Mouse (Mus musculus) forebrain, postnatal 0 days (tissue): Measurements from ENCODE around the gene Plxnb2. TPM values are rescaled to one million over a fixed set of nuclear protein-coding genes. Genes with fewer than 3 reads are reported as not detected.
A peak's percentile ranks its signal among the peaks of the same experiment; 100 is the strongest.

ENCODE experiments used
- ATAC-seq: fragments of 200-750 bp; cut with Nextera tagmentation; 2 replicates; pipeline ENCODE4 v1.8.0; 2017; ENCODE audit warnings: mild to moderate bottlenecking, moderate library complexity
- DNase-seq: peaks from one replicate; pipeline ENCODE4 v3.0.0-alpha.2; 2015
- H3K27ac ChIP-seq: fragments of 300-500 bp; sonication (generic); 2 replicates; pipeline ENCODE4 v1.5.1; 2014; ENCODE audit warnings: low read depth, mild to moderate bottlenecking, antibody characterized with exemption, low read length, moderate library complexity, mixed read lengths
- H3K27me3 ChIP-seq: fragments of 300-500 bp; sonication (generic); 2 replicates; pipeline ENCODE4 v1.6.1; 2014; ENCODE audit warnings: mild to moderate bottlenecking, low read length, mixed read lengths; ENCODE audit not compliant: insufficient read depth
- H3K36me3 ChIP-seq: fragments of 300-500 bp; sonication (generic); 2 replicates; pipeline ENCODE4 v1.6.1; 2014; ENCODE audit warnings: mild to moderate bottlenecking, moderate library complexity; ENCODE audit not compliant: insufficient read depth
- H3K4me1 ChIP-seq: fragments of 300-500 bp; sonication (generic); 2 replicates; pipeline ENCODE4 v1.6.1; 2014; ENCODE audit warnings: antibody characterized with exemption; ENCODE audit not compliant: insufficient read depth
- H3K4me2 ChIP-seq: fragments of 300-500 bp; sonication (generic); 2 replicates; pipeline ENCODE4 v1.6.1; 2014; ENCODE audit warnings: low read depth, mild to moderate bottlenecking, moderate library complexity
- H3K4me3 ChIP-seq: fragments of 300-500 bp; sonication (generic); 2 replicates; pipeline ENCODE4 v1.5.1; 2014; ENCODE audit warnings: low read depth, low read length, mixed read lengths
- H3K9ac ChIP-seq: fragments of 300-500 bp; sonication (generic); 2 replicates; pipeline ENCODE4 v1.6.1; 2014; ENCODE audit warnings: mild to moderate bottlenecking
- H3K9me3 ChIP-seq: fragments of 300-500 bp; sonication (generic); 2 replicates; pipeline ENCODE4 v1.6.1; 2016; ENCODE audit warnings: low read length
- CTCF ChIP-seq: sonication (generic); IDR thresholded peaks from 2 replicates; pipeline ENCODE4 v1.5.1; 2016; ENCODE audit warnings: antibody characterized with exemption, control low read depth, low read depth
- WGBS: fragments of 180-500 bp; shearing (Covaris S2); extraction: QIAGEN DNeasy Blood & Tissue Kit; methylation state at CpG from one replicate; pipeline ENCODE4 v1.1.7; 2014; 5-methylcytosine and 5-hydroxymethylcytosine counted together
- polyA plus RNA-seq: library from polyadenylated mRNA; unstranded; fragments of >200 nt; fragmentation: Nextera tagmentation; extraction: Ambion mirVana; gene quantifications from 2 replicates; pipeline ENCODE4 v1.2.1, GENCODE M21; 2015
- total RNA-seq: library from RNA; depleted of rRNA; stranded (reverse); fragments of >200 nt; gene quantifications from 2 replicates; pipeline ENCODE4 v1.2.3, GENCODE M21; 2014

Plxnb2 gene
- total and polyA plus RNA-seq, 2 experiments from 2014 or later: 52.8 to 138 TPM

DNA sequence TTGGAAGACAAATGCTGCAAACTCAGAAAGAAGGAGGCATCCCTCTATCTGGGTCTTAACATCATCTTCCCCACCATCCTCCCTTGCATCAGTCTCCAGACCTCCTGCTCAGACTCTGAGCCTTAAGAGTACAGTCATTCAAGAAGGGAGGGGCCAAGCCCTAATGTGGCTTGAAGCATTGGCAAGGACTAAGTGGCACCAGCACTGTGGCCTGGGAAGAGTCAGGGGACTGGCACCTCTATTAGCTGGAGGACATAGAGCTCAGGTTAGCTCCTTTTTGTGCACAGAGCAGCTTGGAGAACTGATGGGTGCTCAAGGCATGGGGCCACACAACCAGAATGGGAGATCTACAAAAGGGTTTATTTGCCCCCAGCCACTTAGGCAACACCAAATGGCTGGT is 50.3 kb downstream of the Plxnb2 start:
- ATAC-seq (no peak), DNase-seq (no peak)
- no peaks in the 10 kb centered on the region for H3K27me3 ChIP-seq
- H3K4me2 ChIP-seq: no peak overlapping the region
- H3K4me1 ChIP-seq: peaks cover 7% of the 10 kb centered on the region; the same call in 1 of the 2 replicates
- H3K9ac ChIP-seq: no peak overlapping the region
- no peak overlapping the region for H3K4me3 ChIP-seq
- peaks cover 8% of the 10 kb centered on the region; the same call in 1 of the 2 replicates for H3K36me3 ChIP-seq
- no peak for TF ChIP-seq CTCF
- no peak overlapping the region for H3K27ac ChIP-seq
- H3K9me3 ChIP-seq: no peaks in the 10 kb centered on the region

DNA sequence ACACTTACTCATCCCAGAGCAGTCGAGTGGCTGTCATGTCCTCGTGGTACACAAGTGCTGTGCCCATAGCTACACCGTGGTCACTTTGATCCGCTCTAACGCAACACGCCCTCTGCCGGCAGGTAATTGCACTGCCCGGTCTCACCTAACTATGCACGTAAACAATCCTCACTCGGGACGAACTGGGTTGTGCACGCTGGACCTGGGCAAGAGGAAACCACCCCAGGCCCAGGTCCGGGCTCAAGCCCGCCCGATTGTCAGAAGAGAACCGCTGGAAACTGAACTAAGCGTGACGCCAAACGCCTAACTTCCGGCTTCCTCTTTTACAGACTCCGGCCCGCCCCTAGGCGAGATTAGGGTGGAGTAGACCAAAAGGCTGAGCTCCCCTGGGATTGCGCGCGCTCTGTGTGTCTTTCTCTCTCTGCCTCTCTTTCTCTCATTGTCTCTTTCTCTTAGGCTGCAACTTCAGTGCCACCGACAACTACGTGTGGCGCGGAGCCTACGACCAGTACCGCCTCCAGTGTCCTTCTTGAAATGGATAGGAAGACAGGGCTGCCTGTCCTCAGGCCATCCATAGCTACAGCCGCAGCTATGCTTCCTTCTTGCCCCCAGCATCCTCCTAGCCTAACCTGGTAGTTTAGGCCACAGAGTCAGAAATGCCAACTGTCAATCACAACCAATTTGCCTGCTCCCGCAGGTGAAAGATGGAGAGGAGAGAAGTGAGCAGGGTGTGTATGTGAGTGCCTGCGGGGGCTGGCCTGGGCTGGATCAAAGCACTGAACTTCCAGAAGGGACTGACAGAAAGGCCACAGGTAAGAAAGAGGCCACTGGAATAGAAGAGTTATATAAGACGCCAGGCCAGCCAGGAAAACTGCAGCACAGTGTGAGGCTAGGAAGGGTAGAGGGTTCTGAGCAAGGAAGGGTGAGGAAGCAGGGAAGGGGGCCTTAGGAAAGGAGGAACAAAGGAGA is 51.9 kb downstream of the Plxnb2 start, which contains the start of gene Hdac10:
Hdac10 (minus strand) TSS at position 319 of the 969 bp plus-strand sequence.
- Histone ChIP-seq H3K9me3 (no peaks in the 10 kb centered on the region), H3K4me3 (peak within 1 kb of the TSS; percentile 47), H3K4me2 (peak within 1 kb of the TSS; percentile 84), H3K4me1 (peaks cover 10% of the 10 kb centered on the region), H3K27ac (peak within 1 kb of the TSS; percentile 70), H3K9ac (peak within 1 kb of the TSS; percentile 56), H3K36me3 (peaks cover 13% of the 10 kb centered on the region; the same call in 1 of the 2 replicates), H3K27me3 (no peaks in the 10 kb centered on the region)
- WGBS: 4% methylated on average over 36 of the region's 36 CpGs
- DNase-seq: peak; percentile 87
- ATAC-seq: peak; percentile 90
- peak; percentile 95 for TF ChIP-seq CTCF

GRCm38 (mm10) chr15:89127364-89127940 is 53.1 kb downstream of the Plxnb2 start:
- H3K27ac ChIP-seq: peak overlapping the region; percentile 70; the same call in 1 of the 2 replicates
- H3K4me3 ChIP-seq: peak overlapping the region; percentile 47
- H3K36me3 ChIP-seq: peaks cover 13% of the 10 kb centered on the region; the same call in 1 of the 2 replicates
- ATAC-seq: no peak
- no peak for DNase-seq
- H3K4me1 ChIP-seq: peaks cover 13% of the 10 kb centered on the region
- H3K9ac ChIP-seq: peak overlapping the region; percentile 56
- H3K9me3 ChIP-seq: no peaks in the 10 kb centered on the region
- no peaks in the 10 kb centered on the region for H3K27me3 ChIP-seq
- 82% methylated on average over 8 of the region's 8 CpGs for WGBS
- TF ChIP-seq CTCF: no peak
- peak overlapping the region; percentile 84 for H3K4me2 ChIP-seq

GRCm38 (mm10) chr15:89126622-89127021 is 54.0 kb downstream of the Plxnb2 start:
- TF ChIP-seq CTCF: no peak
- Histone ChIP-seq H3K9me3 (no peaks in the 10 kb centered on the region), H3K36me3 (0 out of 2 replicates have a peak, but pooled peaks cover 9% of the 10 kb centered on the region), H3K4me1 (peaks cover 21% of the 10 kb centered on the region), H3K4me3 (no peak overlapping the region), H3K9ac (no peak overlapping the region), H3K27me3 (no peaks in the 10 kb centered on the region), H3K4me2 (no peak overlapping the region), H3K27ac (no peak overlapping the region)
- DNase-seq (no peak), ATAC-seq (no peak)
- WGBS: 89% methylated on average over 8 of the region's 8 CpGs

DNA sequence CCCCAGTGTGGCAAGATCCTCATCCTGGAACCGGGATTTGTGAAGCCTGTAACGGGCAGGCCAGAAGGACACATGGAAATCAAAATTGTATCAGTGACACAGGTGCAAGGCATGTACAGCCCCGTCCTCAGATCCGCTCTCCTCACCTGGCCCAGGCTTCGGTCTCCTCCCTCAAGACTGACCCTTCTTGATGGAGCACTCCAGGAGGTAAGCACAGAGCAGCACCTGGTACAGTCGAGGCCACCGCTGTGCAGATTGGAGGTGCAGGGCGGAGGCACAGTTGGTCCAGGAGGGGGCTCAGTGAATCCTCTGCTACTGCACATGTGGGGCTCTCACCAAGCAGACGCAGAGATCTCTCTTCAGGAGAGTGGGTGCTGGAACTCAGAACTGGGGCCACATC is 55.2 kb downstream of the Plxnb2 start:
- no peak for TF ChIP-seq CTCF
- Histone ChIP-seq H3K4me1 (peaks cover 26% of the 10 kb centered on the region), H3K4me2 (no peak overlapping the region), H3K9me3 (no peaks in the 10 kb centered on the region), H3K4me3 (no peak overlapping the region), H3K9ac (no peak overlapping the region), H3K27me3 (no peaks in the 10 kb centered on the region), H3K27ac (no peak overlapping the region), H3K36me3 (peaks cover 9% of the 10 kb centered on the region; the same call in 1 of the 2 replicates)
- 96% methylated on average over 9 of the region's 9 CpGs for WGBS
- ATAC-seq (no peak), DNase-seq (no peak)

GRCm38 (mm10) chr15:89124312-89124711 is 56.3 kb downstream of the Plxnb2 start:
- WGBS: 94% methylated on average over 3 of the region's 3 CpGs
- DNase-seq (no peak), ATAC-seq (no peak)
- H3K9ac ChIP-seq: no peak overlapping the region
- H3K27ac ChIP-seq: no peak overlapping the region
- H3K4me1 ChIP-seq: peaks cover 26% of the 10 kb centered on the region
- H3K4me2 ChIP-seq: no peak overlapping the region
- no peak for TF ChIP-seq CTCF
- H3K27me3 ChIP-seq: no peaks in the 10 kb centered on the region
- H3K4me3 ChIP-seq: no peak overlapping the region
- H3K36me3 ChIP-seq: peaks cover 9% of the 10 kb centered on the region; the same call in 1 of the 2 replicates
- H3K9me3 ChIP-seq: no peaks in the 10 kb centered on the region
